Mouse (Mus musculus) embryonic facial prominence, embryonic 14.5 days (tissue): ENCODE measurements around the gene Lce1h. TPM values are rescaled to one million over a fixed set of nuclear protein-coding genes. Genes with fewer than 3 reads are reported as not detected.
A peak's percentile ranks its signal among the peaks of the same experiment; 100 is the strongest.

ENCODE experiments used
- ATAC-seq: fragments of 200-750 bp; cut with Nextera tagmentation; 2 replicates; pipeline ENCODE4 v1.8.0; 2017; ENCODE audit warnings: low read depth, moderate number of reproducible peaks, moderate TSS enrichment
- DNase-seq: peaks from one replicate; pipeline ENCODE4 v3.0.0-alpha.2; 2015; ENCODE audit warnings: low spot score
- H3K27ac ChIP-seq: fragments of 300-500 bp; sonication (generic); replicated peaks from 2 replicates; pipeline ENCODE4 v1.5.1; 2014; ENCODE audit warnings: low read depth, mild to moderate bottlenecking, low read length, moderate library complexity
- H3K27me3 ChIP-seq: fragments of 300-500 bp; sonication (generic); replicated peaks from 2 replicates; pipeline ENCODE4 v1.6.1; 2014; ENCODE audit warnings: low read length; ENCODE audit not compliant: control insufficient read depth, insufficient read depth
- H3K36me3 ChIP-seq: fragments of 300-500 bp; sonication (generic); 2 replicates; pipeline ENCODE4 v1.6.1; 2014; ENCODE audit warnings: low read length, mixed read lengths; ENCODE audit not compliant: control insufficient read depth, insufficient read depth
- H3K4me1 ChIP-seq: fragments of 300-500 bp; sonication (generic); 2 replicates; pipeline ENCODE4 v1.6.1; 2014; ENCODE audit warnings: antibody characterized with exemption, low read length; ENCODE audit not compliant: control insufficient read depth, insufficient read depth
- H3K4me2 ChIP-seq: fragments of 300-500 bp; sonication (generic); 2 replicates; pipeline ENCODE4 v1.6.1; 2014; ENCODE audit warnings: low read depth, mild to moderate bottlenecking, low read length, moderate library complexity, mixed read lengths
- H3K4me3 ChIP-seq: fragments of 300-500 bp; sonication (generic); 2 replicates; pipeline ENCODE4 v1.5.1; 2014; ENCODE audit warnings: low read depth, mild to moderate bottlenecking, low read length
- H3K9ac ChIP-seq: fragments of 300-500 bp; sonication (generic); 2 replicates; pipeline ENCODE4 v1.6.1; 2014; ENCODE audit warnings: low read depth, mild to moderate bottlenecking, low read length, moderate library complexity, mixed read lengths
- H3K9me3 ChIP-seq: fragments of 300-500 bp; sonication (generic); 2 replicates; pipeline ENCODE4 v1.6.1; 2016; ENCODE audit warnings: low read length; ENCODE audit not compliant: control insufficient read depth
- WGBS: fragments of 180-500 bp; shearing (Covaris S2); extraction: QIAGEN DNeasy Blood & Tissue Kit; methylation state at CpG from one replicate; pipeline ENCODE4 v1.1.7; 2014; 5-methylcytosine and 5-hydroxymethylcytosine counted together
- polyA plus RNA-seq: library from polyadenylated mRNA; unstranded; fragments of >200 nt; fragmentation: Nextera tagmentation; extraction: Ambion mirVana; gene quantifications from 2 replicates; pipeline ENCODE4 v1.2.1, GENCODE M21; 2014

Gene Lce1h
- polyA plus RNA-seq, result 0.25 TPM in 1 of 2 replicates, not detected in the other

GRCm38 (mm10) chr3:92764965-92765364, at the start of gene Lce1h:
Lce1h (minus strand) TSS chr3:92765065.
- no peak for DNase-seq
- no peak for ATAC-seq
- H3K9ac ChIP-seq, result no peak within 1 kb of the TSS

GRCm38 (mm10) chr3:92807791-92808190, 42.9 kb upstream of the Lce1h start, which contains the start of gene Lce1k:
Lce1k (minus strand) TSS chr3:92807891.
- ATAC-seq (no peak), DNase-seq (no peak)
- Histone ChIP-seq H3K4me2 (no peak within 1 kb of the TSS), H3K4me1 (no peaks in the 10 kb centered on the region), H3K9me3 (no peaks in the 10 kb centered on the region), H3K9ac (no peak within 1 kb of the TSS), H3K27ac (no peak within 1 kb of the TSS), H3K36me3 (no peaks in the 10 kb centered on the region), H3K4me3 (no peak within 1 kb of the TSS), H3K27me3 (no peaks in the 10 kb centered on the region)

More at GRCm38 (mm10) chr3:92764965-92765364, at the start of gene Lce1h:
- Histone ChIP-seq H3K4me1 (no peaks in the 10 kb centered on the region), H3K4me3 (no peak within 1 kb of the TSS), H3K36me3 (no peaks in the 10 kb centered on the region), H3K4me2 (no peak within 1 kb of the TSS), H3K27me3 (no peaks in the 10 kb centered on the region), H3K27ac (no peak within 1 kb of the TSS), H3K9me3 (no peaks in the 10 kb centered on the region)
- 89% methylated on average over 1 of the region's 1 CpGs for WGBS

GRCm38 (mm10) chr3:92790414-92790813, 25.5 kb upstream of the Lce1h start, which contains the start of gene Lce1j:
Lce1j (minus strand) TSS chr3:92790514.
- Histone ChIP-seq H3K9me3 (no peaks in the 10 kb centered on the region), H3K27ac (no peak within 1 kb of the TSS), H3K9ac (no peak within 1 kb of the TSS), H3K36me3 (no peaks in the 10 kb centered on the region), H3K27me3 (no peaks in the 10 kb centered on the region), H3K4me1 (no peaks in the 10 kb centered on the region), H3K4me3 (no peak within 1 kb of the TSS), H3K4me2 (no peak within 1 kb of the TSS)
- 93% methylated on average over 1 of the region's 1 CpGs for WGBS
- ATAC-seq, result no peak
- no peak for DNase-seq

- ATAC-seq, result no peak
- 65% methylated on average over 1 of the region's 1 CpGs for WGBS
Observed at GRCm38 (mm10) chr3:92778799-92779198, 13.9 kb upstream of the Lce1h start, which contains the start of gene Lce1i. Lce1i (minus strand) TSS chr3:92778899.

GRCm38 (mm10) chr3:92771573-92771972, 6.7 kb upstream of the Lce1h start:
- no peak for ATAC-seq
- 13% methylated on average over 3 of the region's 3 CpGs for WGBS
- DNase-seq, result peak; percentile 2

More at GRCm38 (mm10) chr3:92778799-92779198, 13.9 kb upstream of the Lce1h start, which contains the start of gene Lce1i:
- H3K9me3 ChIP-seq, result no peaks in the 10 kb centered on the region
- H3K27ac ChIP-seq, result no peak within 1 kb of the TSS
- H3K9ac ChIP-seq, result no peak within 1 kb of the TSS
- H3K4me1 ChIP-seq, result no peaks in the 10 kb centered on the region
- no peak for DNase-seq
- H3K27me3 ChIP-seq, result no peaks in the 10 kb centered on the region
- H3K36me3 ChIP-seq, result no peaks in the 10 kb centered on the region
- no peak within 1 kb of the TSS for H3K4me2 ChIP-seq
- no peak within 1 kb of the TSS for H3K4me3 ChIP-seq

GRCm38 (mm10) chr3:92753197-92753596, 11.7 kb downstream of the Lce1h start:
- no peak for ATAC-seq
- no peak overlapping the region for H3K4me3 ChIP-seq
- no peak overlapping the region for H3K27ac ChIP-seq
- 32% methylated on average over 3 of the region's 3 CpGs for WGBS
- H3K9ac ChIP-seq, result no peak overlapping the region
- DNase-seq, result no peak
- no peaks in the 10 kb centered on the region for H3K36me3 ChIP-seq
- H3K4me1 ChIP-seq, result no peaks in the 10 kb centered on the region
- no peaks in the 10 kb centered on the region for H3K9me3 ChIP-seq
- no peaks in the 10 kb centered on the region for H3K27me3 ChIP-seq
- no peak overlapping the region for H3K4me2 ChIP-seq

More at GRCm38 (mm10) chr3:92771573-92771972, 6.7 kb upstream of the Lce1h start:
- Histone ChIP-seq H3K4me1 (no peaks in the 10 kb centered on the region), H3K36me3 (no peaks in the 10 kb centered on the region), H3K9ac (no peak overlapping the region), H3K27me3 (no peaks in the 10 kb centered on the region), H3K4me2 (no peak overlapping the region), H3K4me3 (no peak overlapping the region), H3K27ac (no peak overlapping the region), H3K9me3 (no peaks in the 10 kb centered on the region)

- DNase-seq, result no peak
- Histone ChIP-seq H3K9me3 (no peaks in the 10 kb centered on the region), H3K27me3 (no peaks in the 10 kb centered on the region), H3K4me1 (no peaks in the 10 kb centered on the region), H3K27ac (no peak within 1 kb of the TSS), H3K36me3 (no peaks in the 10 kb centered on the region), H3K4me2 (no peak within 1 kb of the TSS), H3K9ac (no peak within 1 kb of the TSS), H3K4me3 (no peak within 1 kb of the TSS)
- no peak for ATAC-seq
- 88% methylated on average over 1 of the region's 1 CpGs for WGBS
Observed at GRCm38 (mm10) chr3:92752238-92752637, 12.6 kb downstream of the Lce1h start, which contains the start of gene Lce1g. Lce1g (minus strand) TSS chr3:92752338.

GRCm38 (mm10) chr3:92738996-92739395, 25.9 kb downstream of the Lce1h start, which contains the start of gene Gm38119:
Gm38119 (minus strand) TSS chr3:92739096.
- ATAC-seq, result no peak

GRCm38 (mm10) chr3:92722631-92723030, 42.2 kb downstream of the Lce1h start:
- no peak overlapping the region for H3K9ac ChIP-seq
- no peaks in the 10 kb centered on the region for H3K27me3 ChIP-seq
- WGBS, result 83% methylated on average over 5 of the region's 5 CpGs
- ATAC-seq, result no peak
- no peaks in the 10 kb centered on the region for H3K9me3 ChIP-seq
- no peak overlapping the region for H3K4me2 ChIP-seq
- DNase-seq, result no peak
- H3K36me3 ChIP-seq, result no peaks in the 10 kb centered on the region
- no peak overlapping the region for H3K27ac ChIP-seq
- no peak overlapping the region for H3K4me3 ChIP-seq
- no peaks in the 10 kb centered on the region for H3K4me1 ChIP-seq

More at GRCm38 (mm10) chr3:92738996-92739395, 25.9 kb downstream of the Lce1h start, which contains the start of gene Gm38119:
- Histone ChIP-seq H3K4me2 (no peak within 1 kb of the TSS), H3K9ac (no peak within 1 kb of the TSS), H3K4me1 (no peaks in the 10 kb centered on the region), H3K36me3 (no peaks in the 10 kb centered on the region), H3K27ac (no peak within 1 kb of the TSS), H3K27me3 (no peaks in the 10 kb centered on the region), H3K4me3 (no peak within 1 kb of the TSS), H3K9me3 (no peaks in the 10 kb centered on the region)
- DNase-seq, result no peak
- 81% methylated on average over 1 of the region's 1 CpGs for WGBS
